Mouse (Mus musculus): ENCODE measurements at regions not wholly inside any gene's neighbourhood (a gene's known extent, or its start where the extent isn't known, plus 50 kb on each side); places are given as distances from the start of the nearest gene placed in this dataset.

DNA sequence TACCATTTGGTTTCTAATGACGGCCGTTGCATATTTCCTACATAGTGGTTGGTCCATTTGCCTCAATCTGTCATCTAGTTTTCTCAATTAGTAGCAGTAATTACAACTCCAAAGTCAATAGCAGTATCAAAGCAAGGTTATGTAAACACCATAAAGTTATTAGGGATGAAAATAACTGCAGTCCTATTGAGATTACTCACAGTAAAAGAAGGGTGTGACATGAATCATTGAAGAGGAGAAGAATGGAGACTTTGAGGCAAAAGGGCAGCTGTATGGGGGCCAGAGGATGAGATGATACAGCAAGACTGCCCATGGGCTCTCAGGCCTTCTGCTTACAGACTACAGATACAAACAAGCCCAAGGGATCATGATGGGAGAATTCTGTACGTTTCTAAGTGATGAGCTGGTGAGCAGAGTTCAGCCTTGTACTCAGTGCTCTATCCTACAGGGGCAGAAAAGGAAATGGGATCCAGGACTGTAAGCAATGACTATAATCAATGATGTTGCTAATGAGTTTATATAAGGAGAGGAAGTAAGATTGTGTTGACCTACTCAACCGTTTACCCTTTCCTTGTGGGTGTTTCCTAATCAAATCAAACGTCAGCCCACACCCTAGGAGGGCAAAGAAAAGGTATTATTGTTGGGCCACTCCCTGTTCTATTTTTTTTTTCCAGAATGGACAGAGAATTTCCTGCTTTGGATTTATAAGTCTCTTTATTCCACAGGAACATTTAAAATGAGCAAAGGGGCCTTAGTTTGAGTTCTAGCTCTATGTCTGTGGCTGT, 213.0 kb downstream of the Gm5447 start:
- Histone ChIP-seq H3K4me1 (ENCODE audit: insufficient read depth) (no peaks in the 10 kb centered on the region; the same call in 1 of the 2 replicates), H3K4me3 (ENCODE audit: low read depth, low read length) (no peak overlapping the region), H3K27me3 (ENCODE audit: insufficient read depth, low read length) (no peaks in the 10 kb centered on the region), H3K27ac (ENCODE audit: low read depth) (no peak overlapping the region), H3K4me2 (ENCODE audit: low read depth, low read length) (no peak overlapping the region), H3K9me3 (ENCODE audit: low read length) (no peaks in the 10 kb centered on the region), H3K9ac (replicated peaks) (no peak overlapping the region), H3K36me3 (replicated peaks; ENCODE audit: insufficient read depth, low read length) (no peaks in the 10 kb centered on the region)
- no peak for DNase-seq
- ATAC-seq: no peak
- TF ChIP-seq EP300 (IDR thresholded peaks at IDR 0.05; ENCODE audit: low read depth) (no peak), CTCF (IDR thresholded peaks at IDR 0.05; ENCODE audit: low read depth) (no peak)
- WGBS (ENCODE audit: insufficient replicate concordance): 47% methylated on average over 5 of the region's 5 CpGs

DNA sequence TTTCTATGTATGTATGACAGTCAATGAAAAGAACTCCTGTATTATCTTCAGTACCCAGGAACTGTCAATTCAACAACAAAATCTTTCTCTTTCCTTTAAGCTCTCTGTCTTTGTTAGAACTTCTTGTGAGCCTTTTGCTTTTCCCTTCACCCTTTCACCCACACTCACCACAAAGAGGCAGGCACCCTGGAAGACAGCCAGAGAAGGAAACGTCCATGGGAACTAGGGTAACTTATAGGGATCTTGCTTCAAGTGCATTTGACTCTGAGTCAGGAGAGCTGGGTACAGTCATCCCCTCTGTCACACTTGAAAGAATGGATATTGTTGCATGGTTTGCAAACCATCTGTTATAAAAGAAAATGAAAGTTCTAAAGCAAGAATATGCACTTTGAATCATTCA, 215.1 kb downstream of the Gm5447 start:
- no peak for TF ChIP-seq EP300 (IDR thresholded peaks at IDR 0.05; ENCODE audit: low read depth)
- TF ChIP-seq CTCF (IDR thresholded peaks at IDR 0.05; ENCODE audit: low read depth): no peak
- H3K4me2 ChIP-seq (ENCODE audit: low read depth, low read length): no peak overlapping the region
- DNase-seq (no peak), ATAC-seq (no peak)
- no peaks in the 10 kb centered on the region for H3K9me3 ChIP-seq (ENCODE audit: low read length)
- H3K36me3 ChIP-seq (replicated peaks; ENCODE audit: insufficient read depth, low read length): no peaks in the 10 kb centered on the region
- H3K9ac ChIP-seq (replicated peaks): no peak overlapping the region
- 37% methylated on average over 1 of the region's 1 CpGs for WGBS (ENCODE audit: insufficient replicate concordance)
- no peak overlapping the region for H3K4me3 ChIP-seq (ENCODE audit: low read depth, low read length)
- H3K27me3 ChIP-seq (ENCODE audit: insufficient read depth, low read length): no peaks in the 10 kb centered on the region
- H3K4me1 ChIP-seq (ENCODE audit: insufficient read depth): no peaks in the 10 kb centered on the region
- H3K27ac ChIP-seq (ENCODE audit: low read depth): no peak overlapping the region

DNA sequence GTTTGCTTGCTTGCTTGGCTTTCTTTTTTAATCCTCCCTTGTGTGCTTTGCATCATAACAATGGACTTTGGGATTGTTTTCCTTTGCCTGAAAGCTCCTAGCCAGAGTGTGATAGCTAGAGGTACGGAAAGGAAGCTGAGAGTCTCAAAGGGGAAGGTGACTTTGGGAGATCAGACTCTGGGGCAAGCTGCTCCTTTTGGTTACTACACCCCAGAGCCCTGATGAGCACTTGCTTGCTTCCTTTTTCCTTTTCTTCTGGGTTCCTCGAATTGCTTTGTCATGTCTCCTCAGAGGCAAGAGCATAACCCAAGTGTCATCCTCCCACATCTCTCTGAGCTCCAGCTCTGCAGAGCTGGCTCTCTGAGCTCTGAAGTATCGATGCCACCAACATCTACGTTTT, 216.0 kb downstream of the Gm5447 start:
- Histone ChIP-seq H3K9me3 (ENCODE audit: low read length) (no peaks in the 10 kb centered on the region), H3K4me3 (ENCODE audit: low read depth, low read length) (no peak overlapping the region), H3K36me3 (replicated peaks; ENCODE audit: insufficient read depth, low read length) (no peaks in the 10 kb centered on the region), H3K9ac (replicated peaks) (no peak overlapping the region), H3K4me2 (ENCODE audit: low read depth, low read length) (no peak overlapping the region), H3K27me3 (ENCODE audit: insufficient read depth, low read length) (no peaks in the 10 kb centered on the region), H3K4me1 (ENCODE audit: insufficient read depth) (no peaks in the 10 kb centered on the region), H3K27ac (ENCODE audit: low read depth) (no peak overlapping the region)
- ATAC-seq (no peak), DNase-seq (no peak)
- TF ChIP-seq CTCF (IDR thresholded peaks at IDR 0.05; ENCODE audit: low read depth) (no peak), EP300 (IDR thresholded peaks at IDR 0.05; ENCODE audit: low read depth) (no peak)
- 50% methylated on average over 4 of the region's 4 CpGs for WGBS (ENCODE audit: insufficient replicate concordance)

DNA sequence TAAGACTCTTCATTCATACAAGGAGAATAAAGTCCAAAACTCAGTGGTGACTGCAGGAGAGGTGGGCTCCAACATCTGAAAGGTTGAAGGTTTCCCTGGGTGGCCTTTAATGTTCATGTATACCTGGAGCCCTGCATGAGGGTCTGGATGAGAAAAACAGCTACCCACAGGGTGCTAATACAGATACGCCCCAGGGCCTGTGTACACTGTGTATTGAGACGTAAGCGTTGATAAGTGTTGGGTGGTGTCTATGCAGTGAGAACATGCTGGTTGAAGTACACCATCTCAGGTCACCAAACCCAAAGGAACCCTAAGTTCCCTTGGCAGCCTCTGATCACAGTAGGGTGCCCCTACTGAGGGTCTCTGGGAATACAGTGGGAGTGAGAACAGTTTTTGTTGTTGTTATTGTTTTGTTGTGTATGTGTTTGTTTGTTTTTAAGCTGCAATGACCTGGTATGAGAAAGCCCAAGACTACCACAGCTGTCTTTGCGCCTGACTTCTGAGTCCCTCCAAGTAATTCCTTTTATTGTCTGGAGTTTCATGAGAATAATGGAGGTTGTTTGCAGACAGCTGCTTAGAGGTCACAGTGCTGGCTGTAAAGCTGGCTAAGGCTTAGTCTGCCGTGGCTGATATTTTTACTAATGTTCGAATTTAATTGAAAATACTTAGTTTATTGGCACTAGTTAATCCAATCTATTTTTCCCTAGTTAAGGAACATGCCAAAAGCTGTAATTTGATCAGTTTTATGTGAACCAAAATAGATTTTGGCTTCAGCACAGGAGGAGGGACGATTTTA, 217.5 kb downstream of the Gm5447 start:
- WGBS (ENCODE audit: insufficient replicate concordance): 75% methylated on average over 7 of the region's 7 CpGs
- no peaks in the 10 kb centered on the region for H3K4me1 ChIP-seq (ENCODE audit: insufficient read depth)
- TF ChIP-seq CTCF (IDR thresholded peaks at IDR 0.05; ENCODE audit: low read depth) (no peak), EP300 (IDR thresholded peaks at IDR 0.05; ENCODE audit: low read depth) (no peak)
- H3K27me3 ChIP-seq (ENCODE audit: insufficient read depth, low read length): no peaks in the 10 kb centered on the region
- no peaks in the 10 kb centered on the region for H3K9me3 ChIP-seq (ENCODE audit: low read length)
- DNase-seq (no peak), ATAC-seq (no peak)
- H3K36me3 ChIP-seq (replicated peaks; ENCODE audit: insufficient read depth, low read length): no peaks in the 10 kb centered on the region
- no peak overlapping the region for H3K4me3 ChIP-seq (ENCODE audit: low read depth, low read length)
- H3K9ac ChIP-seq (replicated peaks): no peak overlapping the region
- no peak overlapping the region for H3K4me2 ChIP-seq (ENCODE audit: low read depth, low read length)
- H3K27ac ChIP-seq (ENCODE audit: low read depth): no peak overlapping the region

DNA sequence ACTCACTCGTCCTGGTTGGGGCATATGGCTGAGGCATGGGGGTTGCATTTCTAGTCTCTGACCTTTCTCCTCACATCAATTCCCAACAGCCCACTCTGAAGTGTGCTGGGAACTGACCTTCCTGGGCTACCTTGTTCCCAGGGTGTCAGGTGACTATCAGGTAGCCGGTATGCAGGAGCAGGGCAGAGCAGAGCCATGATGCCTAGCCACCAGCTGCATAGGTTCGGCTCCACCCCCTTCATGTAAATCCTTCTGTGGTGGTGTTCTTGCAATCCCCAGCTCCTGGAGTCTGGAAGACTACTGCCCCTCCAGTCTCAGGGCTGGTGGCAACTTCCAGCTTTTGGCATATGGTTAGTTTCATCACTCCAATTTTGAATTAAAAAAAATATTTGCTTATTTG, 221.0 kb downstream of the Gm5447 start:
- H3K27ac ChIP-seq (ENCODE audit: low read depth): no peak overlapping the region
- WGBS (ENCODE audit: insufficient replicate concordance): 63% methylated on average over 3 of the region's 3 CpGs

DNA sequence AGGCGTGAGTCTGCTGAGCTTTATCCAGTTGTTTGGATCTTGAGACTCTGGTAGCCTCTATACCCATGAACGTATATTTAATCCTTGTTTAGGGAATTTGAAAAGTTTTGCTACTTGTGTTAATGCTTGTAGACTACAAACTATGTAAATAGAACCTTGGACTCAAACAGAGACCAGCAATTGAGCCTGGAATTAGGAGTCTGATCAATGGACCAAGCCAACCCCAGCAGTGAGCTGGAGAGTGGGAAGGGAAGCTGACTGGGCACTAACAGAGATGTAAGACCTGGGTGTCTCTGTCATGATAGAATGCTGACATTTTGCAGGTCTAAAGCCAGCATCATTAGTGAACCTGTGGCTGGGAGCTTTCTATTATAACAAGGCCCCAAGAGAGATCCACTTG, 222.5 kb downstream of the Gm5447 start:
- TF ChIP-seq CTCF (IDR thresholded peaks at IDR 0.05; ENCODE audit: low read depth): no peak
- TF ChIP-seq EP300 (IDR thresholded peaks at IDR 0.05; ENCODE audit: low read depth): no peak
- DNase-seq (no peak), ATAC-seq (no peak)
- H3K4me2 ChIP-seq (ENCODE audit: low read depth, low read length): no peak overlapping the region
- no peak overlapping the region for H3K4me3 ChIP-seq (ENCODE audit: low read depth, low read length)
- H3K9me3 ChIP-seq (ENCODE audit: low read length): no peaks in the 10 kb centered on the region
- no peak overlapping the region for H3K9ac ChIP-seq (replicated peaks)
- WGBS (ENCODE audit: insufficient replicate concordance): 52% methylated on average over 2 of the region's 2 CpGs
- no peaks in the 10 kb centered on the region for H3K27me3 ChIP-seq (ENCODE audit: insufficient read depth, low read length)
- no peaks in the 10 kb centered on the region for H3K36me3 ChIP-seq (replicated peaks; ENCODE audit: insufficient read depth, low read length)
- no peaks in the 10 kb centered on the region for H3K4me1 ChIP-seq (ENCODE audit: insufficient read depth)
- no peak overlapping the region for H3K27ac ChIP-seq (ENCODE audit: low read depth)

More for the DNA sequence above, 221.0 kb downstream of the Gm5447 start:
- no peak overlapping the region for H3K9ac ChIP-seq (replicated peaks)
- no peaks in the 10 kb centered on the region for H3K36me3 ChIP-seq (replicated peaks; ENCODE audit: insufficient read depth, low read length)
- H3K27me3 ChIP-seq (ENCODE audit: insufficient read depth, low read length): no peaks in the 10 kb centered on the region
- DNase-seq: no peak
- H3K4me1 ChIP-seq (ENCODE audit: insufficient read depth): no peaks in the 10 kb centered on the region
- H3K9me3 ChIP-seq (ENCODE audit: low read length): no peaks in the 10 kb centered on the region
- ATAC-seq: no peak
- no peak for TF ChIP-seq CTCF (IDR thresholded peaks at IDR 0.05; ENCODE audit: low read depth)
- TF ChIP-seq EP300 (IDR thresholded peaks at IDR 0.05; ENCODE audit: low read depth): no peak
- H3K4me3 ChIP-seq (ENCODE audit: low read depth, low read length): no peak overlapping the region
- H3K4me2 ChIP-seq (ENCODE audit: low read depth, low read length): no peak overlapping the region

Measured in liver, postnatal 0 days (tissue).